Mouse (Mus musculus) hindbrain, postnatal 0 days (tissue): Measurements from ENCODE around the gene Olfm1. TPM values are rescaled to one million over a fixed set of nuclear protein-coding genes. Genes with fewer than 3 reads are reported as not detected.

Experiments
- ATAC-seq: fragments of 200-750 bp; cut with Nextera tagmentation; 2 replicates; pipeline ENCODE4 v1.8.0; 2017; ENCODE audit warnings: mild to moderate bottlenecking, moderate TSS enrichment, moderate library complexity
- DNase-seq: peaks from one replicate; pipeline ENCODE4 v3.0.0-alpha.2; 2015; ENCODE audit warnings: low spot score
- H3K27ac ChIP-seq: fragments of 300-500 bp; sonication (generic); 2 replicates; pipeline ENCODE4 v1.5.1; 2014; ENCODE audit warnings: mild to moderate bottlenecking
- H3K27me3 ChIP-seq: fragments of 300-500 bp; sonication (generic); 2 replicates; pipeline ENCODE4 v1.6.1; 2014; ENCODE audit warnings: low read length, mixed read lengths; ENCODE audit not compliant: insufficient read depth
- H3K36me3 ChIP-seq: fragments of 300-500 bp; sonication (generic); 2 replicates; pipeline ENCODE4 v1.6.1; 2014; ENCODE audit warnings: low read length, mixed read lengths; ENCODE audit not compliant: insufficient read depth
- H3K4me1 ChIP-seq: fragments of 300-500 bp; sonication (generic); 2 replicates; pipeline ENCODE4 v1.6.1; 2014; ENCODE audit warnings: antibody characterized with exemption, low read length, mixed read lengths; ENCODE audit not compliant: insufficient read depth
- H3K4me2 ChIP-seq: fragments of 300-500 bp; sonication (generic); 2 replicates; pipeline ENCODE4 v1.6.1; 2014; ENCODE audit warnings: low read depth, mild to moderate bottlenecking, low read length, moderate library complexity, mixed read lengths
- H3K4me3 ChIP-seq: fragments of 300-500 bp; sonication (generic); 2 replicates; pipeline ENCODE4 v1.5.1; 2014; ENCODE audit warnings: low read length
- H3K9ac ChIP-seq: fragments of 300-500 bp; sonication (generic); replicated peaks from 2 replicates; pipeline ENCODE4 v1.6.1; 2014; ENCODE audit warnings: mild to moderate bottlenecking, low read length, moderate library complexity, mixed read lengths
- H3K9me3 ChIP-seq: fragments of 300-500 bp; sonication (generic); 2 replicates; pipeline ENCODE4 v1.6.1; 2016; ENCODE audit warnings: low read length, mixed read lengths
- CTCF ChIP-seq: IDR thresholded peaks from 2 replicates; pipeline ENCODE4 v1.5.1; 2016; ENCODE audit warnings: antibody characterized with exemption, control low read depth, low read depth
- WGBS: fragments of 180-500 bp; shearing (Covaris S2); extraction: QIAGEN DNeasy Blood & Tissue Kit; methylation state at CpG from one replicate; pipeline ENCODE4 v1.1.7; 2014; 5-methylcytosine and 5-hydroxymethylcytosine counted together
- polyA plus RNA-seq: library from polyadenylated mRNA; unstranded; fragments of >200 nt; fragmentation: Nextera tagmentation; extraction: Ambion mirVana; gene quantifications from 2 replicates; pipeline ENCODE4 v1.2.1, GENCODE M21; 2015
- total RNA-seq: library from RNA; depleted of rRNA; stranded (reverse); fragments of >200 nt; gene quantifications from 2 replicates; pipeline ENCODE4 v1.2.3, GENCODE M21; 2014

Gene Olfm1
- total and polyA plus RNA-seq, 2 experiments from 2014 or later, result 367 to 460 TPM

GRCm38 (mm10) chr2:28216211-28216775, 23.5 kb downstream of the Olfm1 start:
- WGBS, result 74% methylated on average over 5 of the region's 5 CpGs
- ATAC-seq, result no peak
- H3K4me1 ChIP-seq, result no peaks in the 10 kb centered on the region; the same call in 1 of the 2 replicates
- no peaks in the 10 kb centered on the region for H3K27me3 ChIP-seq
- H3K4me3 ChIP-seq, result no peak overlapping the region
- DNase-seq, result no peak
- no peak overlapping the region for H3K9ac ChIP-seq
- peaks cover 33% of the 10 kb centered on the region for H3K36me3 ChIP-seq
- no peaks in the 10 kb centered on the region for H3K9me3 ChIP-seq
- H3K4me2 ChIP-seq, result no peak overlapping the region
- TF ChIP-seq CTCF, result no peak
- H3K27ac ChIP-seq, result no peak overlapping the region

- no peak for TF ChIP-seq CTCF
- Histone ChIP-seq H3K9me3 (no peaks in the 10 kb centered on the region), H3K27me3 (no peaks in the 10 kb centered on the region), H3K27ac (no peak overlapping the region), H3K4me2 (no peak overlapping the region), H3K4me3 (no peak overlapping the region), H3K9ac (no peak overlapping the region), H3K4me1 (no peaks in the 10 kb centered on the region), H3K36me3 (peaks cover 35% of the 10 kb centered on the region)
- WGBS, result 100% methylated on average over 1 of the region's 1 CpGs
- DNase-seq (no peak), ATAC-seq (no peak)
Observed at GRCm38 (mm10) chr2:28217783-28218182, 25.0 kb downstream of the Olfm1 start.

- DNase-seq, result no peak
- H3K9me3 ChIP-seq, result no peaks in the 10 kb centered on the region
- H3K4me2 ChIP-seq, result no peak overlapping the region
- ATAC-seq, result peak; percentile 27; the same call in 1 of the 2 replicates
- H3K36me3 ChIP-seq, result peaks cover 26% of the 10 kb centered on the region
- no peak for TF ChIP-seq CTCF
- H3K9ac ChIP-seq, result no peak overlapping the region
- no peak overlapping the region for H3K27ac ChIP-seq
- no peaks in the 10 kb centered on the region for H3K4me1 ChIP-seq
- no peak overlapping the region for H3K4me3 ChIP-seq
- WGBS, result 49% methylated on average over 7 of the region's 7 CpGs
- no peaks in the 10 kb centered on the region for H3K27me3 ChIP-seq
Observed at GRCm38 (mm10) chr2:28218651-28219356, 26.0 kb downstream of the Olfm1 start.

GRCm38 (mm10) chr2:28219625-28220024, 26.8 kb downstream of the Olfm1 start:
- no peak for ATAC-seq
- WGBS, result 95% methylated on average over 1 of the region's 1 CpGs

GRCm38 (mm10) chr2:28221803-28222202, 29.0 kb downstream of the Olfm1 start:
- peaks cover 11% of the 10 kb centered on the region; the same call in 1 of the 2 replicates for H3K36me3 ChIP-seq

More at GRCm38 (mm10) chr2:28219625-28220024, 26.8 kb downstream of the Olfm1 start:
- Histone ChIP-seq H3K9me3 (no peaks in the 10 kb centered on the region), H3K9ac (no peak overlapping the region), H3K27ac (no peak overlapping the region), H3K36me3 (peaks cover 20% of the 10 kb centered on the region), H3K4me2 (no peak overlapping the region), H3K4me3 (no peak overlapping the region), H3K27me3 (no peaks in the 10 kb centered on the region), H3K4me1 (no peaks in the 10 kb centered on the region)
- TF ChIP-seq CTCF, result no peak
- DNase-seq, result no peak

GRCm38 (mm10) chr2:28224819-28225218, 32.0 kb downstream of the Olfm1 start:
- H3K9me3 ChIP-seq, result no peaks in the 10 kb centered on the region
- 0 out of 2 replicates have a peak, but pooled peaks cover 13% of the 10 kb centered on the region for H3K36me3 ChIP-seq
- peaks cover 10% of the 10 kb centered on the region; the same call in 1 of the 2 replicates for H3K4me1 ChIP-seq
- DNase-seq (no peak), ATAC-seq (no peak)
- H3K27ac ChIP-seq, result no peak overlapping the region
- no peak overlapping the region for H3K4me3 ChIP-seq
- TF ChIP-seq CTCF, result no peak
- WGBS, result 49% methylated on average over 5 of the region's 5 CpGs
- H3K9ac ChIP-seq, result no peak overlapping the region
- H3K27me3 ChIP-seq, result no peaks in the 10 kb centered on the region
- no peak overlapping the region for H3K4me2 ChIP-seq

More at GRCm38 (mm10) chr2:28221803-28222202, 29.0 kb downstream of the Olfm1 start:
- no peak for DNase-seq
- no peak overlapping the region for H3K9ac ChIP-seq
- H3K9me3 ChIP-seq, result no peaks in the 10 kb centered on the region
- H3K27ac ChIP-seq, result no peak overlapping the region
- WGBS, result 71% methylated on average over 2 of the region's 2 CpGs
- peak; percentile 13; the same call in 1 of the 2 replicates for TF ChIP-seq CTCF
- H3K4me1 ChIP-seq, result 0 out of 2 replicates have a peak, but pooled peaks cover under 1% of the 10 kb centered on the region
- no peak overlapping the region for H3K4me2 ChIP-seq
- no peak overlapping the region for H3K4me3 ChIP-seq
- no peaks in the 10 kb centered on the region for H3K27me3 ChIP-seq
- ATAC-seq, result no peak
